Mouse (Mus musculus): ENCODE measurements around the gene Kcne1l.

- TF ChIP-seq GATA1 (IDR thresholded peaks at IDR 0.05; ENCODE audit: borderline replicate concordance, low read length) (no peak), CTCF (IDR thresholded peaks at IDR 0.05; ENCODE audit: low read depth, low read length) (no peak), POLR2AphosphoS5 (IDR thresholded peaks at IDR 0.05; ENCODE audit: insufficient replicate concordance, low read depth, low read length) (no peak), GATA2 (IDR thresholded peaks at IDR 0.05; ENCODE audit: borderline replicate concordance, low read depth, low read length) (no peak)
These were observed 1.5 kb downstream of the Kcne1l start for GRCm38 (mm10) chrX:142304592-142304991.
